In the genomic region with DNA sequence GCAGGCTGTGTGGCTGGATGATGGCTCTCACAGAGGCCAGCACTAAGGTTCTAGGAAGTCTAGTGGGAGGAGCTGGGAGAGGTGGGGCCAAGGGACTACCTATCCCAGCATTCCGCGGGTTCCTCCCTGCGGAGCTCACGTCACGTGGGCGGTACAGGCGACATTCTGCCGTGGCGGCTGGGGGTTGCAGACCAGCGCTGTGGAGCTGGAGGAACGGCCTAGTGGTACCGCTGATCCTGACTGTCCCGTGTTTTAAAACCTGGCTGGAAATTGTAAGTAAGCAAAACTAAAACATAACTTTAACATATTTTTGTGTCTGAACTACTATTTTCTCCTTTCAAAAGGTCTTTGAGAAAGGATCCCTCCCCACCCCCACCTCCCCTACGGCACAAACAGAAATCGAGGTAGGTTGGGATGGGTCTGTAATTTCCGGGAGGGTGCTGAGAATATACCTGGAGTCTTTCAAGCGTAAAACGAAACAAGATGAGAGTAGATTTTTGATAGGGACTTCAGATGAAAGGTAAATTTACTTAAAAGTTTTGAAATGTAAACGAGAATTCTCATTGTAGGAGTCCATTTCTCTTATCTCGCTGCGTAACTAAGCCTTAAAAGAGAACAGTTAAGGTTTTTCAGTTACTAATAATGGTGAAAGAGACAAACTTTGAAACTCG, we compare ENCODE assay signal across 8 mouse cellular contexts. TPM values are rescaled to one million over a fixed set of nuclear protein-coding genes. Genes with fewer than 3 reads are reported as not detected.
DNase-seq lines count a peak whose midpoint lies in the region; ATAC-seq and TF ChIP-seq lines count a peak whose summit lies in the region.

No protein-coding gene starts in this region.

- peaks cover 8% of the 10 kb centered on the region for H3K4me1 ChIP-seq in hindbrain, postnatal 0 days (ENCODE audit: insufficient read depth, low read length)

- no peaks in the 10 kb centered on the region for H3K36me3 ChIP-seq in hindbrain, postnatal 0 days (ENCODE audit: insufficient read depth, low read length)
- peaks cover 27% of the 10 kb centered on the region; the same call in 1 of the 2 replicates for H3K36me3 ChIP-seq in macrophage (ENCODE audit: inconsistent target)

- DNase-seq in gastrocnemius, adult 2 months, result peak; percentile 95
- peak; percentile 95 for DNase-seq in hindbrain, postnatal 0 days (ENCODE audit: low spot score)
- peak; percentile 88 to 91 for DNase-seq in left cerebral cortex, adult 2 months (ENCODE audit: extremely low spot score in 1 of 2, low spot score in 2 of 2)
- DNase-seq in retina, postnatal 7 days (ENCODE audit: low read depth, low spot score), result peak; percentile 65
- peak; percentile 73 to 86 for DNase-seq in urinary bladder, adult 18-20 months (ENCODE audit: low spot score in 2 of 2)

- 2% methylated on average over 22 of the region's 22 CpGs for WGBS in hindbrain, postnatal 0 days
- 2% methylated on average over 22 of the region's 22 CpGs for WGBS in macrophage (ENCODE audit: missing documents)

- H3K27ac ChIP-seq in gastrocnemius, adult 2 months, result peak overlapping the region; percentile 90
- peak overlapping the region; percentile 26 for H3K27ac ChIP-seq in hindbrain, postnatal 0 days
- peak overlapping the region; percentile 62 for H3K27ac ChIP-seq in left cerebral cortex, adult 2 months
- H3K27ac ChIP-seq in macrophage, result peak overlapping the region; percentile 68

- no peak; the same call in 1 of the 2 replicates for TF ChIP-seq CTCF in gastrocnemius, adult 2 months (IDR thresholded peaks at IDR 0.05)
- no peak for TF ChIP-seq CTCF in hindbrain, postnatal 0 days (IDR thresholded peaks at IDR 0.05; ENCODE audit: low read depth)
- no peak for TF ChIP-seq CTCF in left cerebral cortex, adult 2 months (IDR thresholded peaks at IDR 0.05)

- H3K9ac ChIP-seq in hindbrain, postnatal 0 days (replicated peaks; ENCODE audit: low read length), result peak overlapping the region; percentile 57

- no peaks in the 10 kb centered on the region for H3K27me3 ChIP-seq in hindbrain, postnatal 0 days (ENCODE audit: insufficient read depth, low read length)

- H3K79me2 ChIP-seq in macrophage (ENCODE audit: inconsistent target), result peaks cover 83% of the 10 kb centered on the region

- intact Hi-C loops in gastrocnemius, adult 2 months (cut with DNase I), result loop anchor here (5.0 kb wide), 1 partner anchor 191 kb away; no protein-coding TSS in a partner anchor
- intact Hi-C loops in left cerebral cortex, adult 2 months (cut with DNase I), result no loop called here

- H3K9me3 ChIP-seq in hindbrain, postnatal 0 days (ENCODE audit: low read length), result no peaks in the 10 kb centered on the region

- H3K4me2 ChIP-seq in hindbrain, postnatal 0 days (ENCODE audit: low read depth, low read length), result peak overlapping the region; percentile 64

- peak overlapping the region; percentile 79 for H3K4me3 ChIP-seq in gastrocnemius, adult 2 months
- H3K4me3 ChIP-seq in hindbrain, postnatal 0 days (ENCODE audit: low read length), result peak overlapping the region; percentile 71
- H3K4me3 ChIP-seq in left cerebral cortex, adult 2 months, result peak overlapping the region; percentile 67
- H3K4me3 ChIP-seq in macrophage (ENCODE audit: inconsistent target), result peak overlapping the region; percentile 85

- peak; percentile 46 for ATAC-seq in activated CD4-positive, CD25-positive, alpha-beta regulatory T cell, adult 4 months
- peak; percentile 63 for ATAC-seq in common myeloid progenitor, adult 5-6 weeks (replicated peaks; ENCODE audit: low read depth, poor library complexity, severe bottlenecking)
- peak; percentile 81 for ATAC-seq in hindbrain, postnatal 0 days

RNA-seq across cellular contexts. Expression of gene Tor1aip1, which starts 4.6 kb away (rescaled TPM):
- 100 to 1,000 TPM; 102 to 103 TPM for polyA plus RNA-seq in activated CD4-positive, CD25-positive, alpha-beta regulatory T cell, adult 4 months (2017; shearing (Covaris generic))
- total RNA-seq in common myeloid progenitor, adult 5-6 weeks (2017), result 31.1 and 54.0 TPM in 2 replicates
- 100 to 1,000 TPM; 115 to 138 TPM for total RNA-seq in gastrocnemius, adult 2 months (2021)
- 23.1 and 30.5 TPM in 2 replicates for total RNA-seq in hindbrain, postnatal 0 days (2014; rRNA removed)
- 26.9 and 30.1 TPM in 2 replicates for polyA plus RNA-seq in hindbrain, postnatal 0 days (2015; fragmentation: Nextera tagmentation; extraction: Ambion mirVana)
- 10 to 100 TPM; 28.5 to 31.2 TPM for total RNA-seq in left cerebral cortex, adult 2 months (2021)
- 100 to 1,000 TPM; 182 to 728 (median 386) TPM for total RNA-seq in macrophage (2018; cell fraction: chromatin; rRNA removed)
- 100 to 1,000 TPM; 150 to 301 (median 218) TPM for total RNA-seq in macrophage (2018; cell fraction: cytosol; rRNA removed)
- total RNA-seq in macrophage (2018; cell fraction: nucleus; rRNA removed), result 100 to 1,000 TPM; 175 to 525 (median 344) TPM
- 138 to 155 TPM (median 152 TPM) in 3 replicates for polyA plus RNA-seq in macrophage (2018)

RNA-seq across cellular contexts. Expression of gene Tor1aip2, which starts 5.7 kb away (rescaled TPM):
- polyA plus RNA-seq in activated CD4-positive, CD25-positive, alpha-beta regulatory T cell, adult 4 months (2017; shearing (Covaris generic)), result 10 to 100 TPM; 42.7 to 47.7 TPM
- total RNA-seq in common myeloid progenitor, adult 5-6 weeks (2017), result 61.8 and 76.6 TPM in 2 replicates
- 10 to 100 TPM; 56.6 to 66.2 TPM for total RNA-seq in gastrocnemius, adult 2 months (2021)
- total RNA-seq in hindbrain, postnatal 0 days (2014; rRNA removed), result 69.4 and 71.7 TPM in 2 replicates
- 52.1 and 52.5 TPM in 2 replicates for polyA plus RNA-seq in hindbrain, postnatal 0 days (2015; fragmentation: Nextera tagmentation; extraction: Ambion mirVana)
- total RNA-seq in left cerebral cortex, adult 2 months (2021), result 10 to 100 TPM; 45.2 to 47.9 TPM
- 100 to 1,000 TPM; 115 to 658 (median 315) TPM for total RNA-seq in macrophage (2018; cell fraction: chromatin; rRNA removed)
- total RNA-seq in macrophage (2018; cell fraction: cytosol; rRNA removed), result 100 to 1,000 TPM; 128 to 271 (median 186) TPM
- total RNA-seq in macrophage (2018; cell fraction: nucleus; rRNA removed), result 100 to 1,000 TPM; 175 to 740 (median 411) TPM
- 97.1 to 163 TPM (median 107 TPM) in 3 replicates for polyA plus RNA-seq in macrophage (2018)

Comparison
In these comparisons a context has a peak if more than half of its experiments do, and no peak if none do; other contexts are left out.
1. Peak in every context shown above with its lines: DNase-seq, ATAC-seq, H3K4me3 ChIP-seq and H3K27ac ChIP-seq.
2. H3K27ac ChIP-seq: peak in every context shown above with its lines; median percentile 90 in gastrocnemius, adult 2 months; 68 in macrophage; 62 in left cerebral cortex, adult 2 months; 26 in hindbrain, postnatal 0 days.